Mouse (Mus musculus) CD4-positive helper T cell, adult 2 months (primary cell): ENCODE data around the gene S1pr5.
"Not testable (repeated sequence)": the region's sequence is repeated elsewhere in the genome, so short reads cannot be mapped to it uniquely, and the experiment has no call there.

Experiments
- DNase-seq: peaks from one replicate; pipeline ENCODE4 v3.0.0-alpha.2; 2012; ENCODE audit warnings: low read depth, missing footprints, low spot score

Gene S1pr5

DNA sequence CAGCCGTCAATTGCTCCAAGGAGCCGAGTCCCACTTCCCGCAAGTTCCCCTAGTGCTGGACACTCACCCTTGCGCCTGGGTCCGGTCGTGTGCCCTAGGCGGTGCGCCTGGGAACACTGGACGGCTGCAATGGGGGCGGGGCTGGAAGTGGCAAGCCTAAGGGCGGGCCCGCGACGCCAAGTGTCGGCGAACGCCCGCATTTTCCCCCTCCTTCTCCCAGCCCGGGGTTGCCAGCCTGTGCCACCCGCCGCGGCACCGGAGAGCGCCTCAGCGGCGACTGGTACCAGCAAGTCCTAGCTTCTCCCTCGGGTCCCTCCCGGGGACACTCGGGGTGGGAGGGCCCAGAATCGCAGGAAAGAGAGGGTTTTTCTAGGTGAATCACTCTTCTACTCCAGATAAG lies at the start of gene S1pr5:
TSS of gene S1pr5 (minus strand) at position 118 of the 400 bp plus-strand sequence.
- no peak for DNase-seq

DNA sequence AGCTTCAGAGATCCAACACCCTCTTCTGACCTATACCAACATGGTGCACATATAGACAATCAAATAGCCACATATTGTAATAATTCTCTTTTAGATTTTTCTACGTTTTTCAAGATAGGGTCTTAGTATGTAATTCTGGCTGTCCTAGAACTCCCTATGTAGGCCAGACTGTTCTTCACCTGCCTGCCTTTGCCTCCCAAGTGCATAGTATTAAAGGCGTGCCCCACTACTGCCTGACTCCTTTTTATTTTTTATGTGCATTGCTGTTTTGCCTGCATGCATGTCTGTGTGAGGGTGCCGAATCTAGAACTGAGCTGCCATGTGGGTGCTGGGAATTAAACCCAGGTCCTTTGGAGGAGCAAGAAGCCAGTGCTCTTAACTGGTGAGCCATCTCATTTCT lies 44.0 kb upstream of the S1pr5 start:
- DNase-seq = no peak

DNA sequence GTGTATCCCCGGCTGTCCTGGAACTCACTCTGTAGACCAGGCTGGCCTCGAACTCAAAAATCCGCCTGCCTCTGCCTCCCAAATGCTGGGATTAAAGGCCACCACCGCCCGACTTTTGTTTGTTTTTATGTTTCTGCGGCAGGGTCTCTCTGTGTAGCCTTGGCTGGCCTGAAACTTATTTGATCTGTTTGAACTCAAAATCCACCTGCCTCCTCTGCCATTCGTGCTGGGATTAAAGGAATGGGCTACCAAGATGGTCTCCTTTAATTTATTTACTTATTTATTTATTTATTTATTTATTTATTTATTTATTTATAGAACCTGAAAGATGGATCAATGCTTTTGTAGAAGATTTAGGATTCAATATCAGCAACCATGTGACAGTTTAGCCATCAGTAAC lies 43.6 kb upstream of the S1pr5 start:
- DNase-seq = not testable (repeated sequence)

DNA sequence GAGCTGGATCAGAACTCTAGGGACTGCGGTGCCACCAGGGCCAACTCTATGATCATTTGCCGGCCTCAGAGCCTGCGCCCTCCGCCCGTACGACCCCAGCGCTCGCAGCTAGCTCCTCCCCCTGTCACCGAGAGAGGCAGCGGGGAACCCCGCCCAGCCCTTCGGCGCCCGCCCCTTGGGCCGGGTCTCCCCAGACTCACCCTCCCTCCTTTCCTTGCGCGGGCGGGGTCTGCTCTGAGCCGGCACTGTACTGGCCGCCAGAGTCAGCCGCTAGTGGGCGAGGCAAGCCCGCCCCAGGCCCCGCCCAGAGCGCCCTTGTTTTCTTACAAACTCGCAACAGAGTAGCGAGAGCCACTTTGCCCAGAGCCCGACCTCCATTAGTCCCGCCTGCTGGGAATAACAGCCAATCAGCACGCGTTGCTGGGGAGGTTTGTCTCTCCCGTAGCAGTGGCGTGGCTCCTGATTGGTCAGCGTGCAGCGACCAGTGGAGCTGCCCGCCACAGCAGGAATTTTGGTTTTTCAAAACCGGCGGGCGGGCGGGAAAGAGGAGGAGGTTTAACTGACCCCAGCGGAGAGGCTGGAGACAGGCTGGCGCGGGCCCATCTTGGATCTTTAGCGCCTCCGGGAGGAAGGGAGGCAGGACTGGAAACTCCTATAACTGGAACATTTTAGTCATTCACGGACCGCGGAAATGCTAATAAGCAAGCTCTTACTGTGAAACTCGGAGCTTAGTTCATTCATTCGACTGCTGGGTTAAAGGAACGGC lies 43.0 kb upstream of the S1pr5 start, which contains the start of gene Cdkn2d:
TSS of gene Cdkn2d (minus strand) at position 386 of the 766 bp plus-strand sequence.
- peak; percentile 100 for DNase-seq

DNA sequence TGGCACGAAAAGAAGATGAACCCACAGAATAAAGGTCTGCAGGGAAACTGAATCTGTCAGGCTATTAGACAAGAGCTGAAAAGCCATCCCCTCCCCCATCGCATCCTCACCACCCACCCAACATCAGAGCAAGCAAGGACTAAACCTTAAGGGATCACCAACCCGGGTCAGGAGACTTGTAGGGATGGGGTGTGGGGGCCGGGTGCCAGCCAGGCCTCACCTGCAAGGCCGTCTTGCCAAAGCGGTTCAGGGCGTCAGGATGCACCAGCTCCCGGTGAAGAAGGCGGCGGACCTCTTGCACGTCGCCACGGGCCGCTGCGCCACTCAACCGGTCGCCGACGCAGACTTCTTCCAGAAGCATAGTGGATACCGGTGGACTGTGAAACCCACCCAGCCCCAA lies 42.3 kb upstream of the S1pr5 start:
- no peak for DNase-seq

DNA sequence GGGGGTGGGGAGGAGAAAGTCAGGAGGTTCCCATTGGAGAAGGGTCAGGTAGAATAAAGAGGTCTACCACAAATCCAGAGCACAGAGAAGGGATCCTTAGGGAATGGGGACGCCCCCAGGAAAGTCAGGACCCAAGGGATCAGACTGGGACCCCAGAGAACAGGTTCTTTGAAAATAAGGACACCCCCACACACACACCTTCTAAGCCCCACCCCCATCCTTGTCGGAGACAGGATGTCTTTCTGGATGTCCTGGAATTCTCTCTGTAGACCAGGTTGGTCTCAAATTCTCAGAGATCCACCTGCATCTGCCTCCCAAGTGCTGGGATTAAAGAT lies 41.1 kb upstream of the S1pr5 start:
- no peak for DNase-seq

DNA sequence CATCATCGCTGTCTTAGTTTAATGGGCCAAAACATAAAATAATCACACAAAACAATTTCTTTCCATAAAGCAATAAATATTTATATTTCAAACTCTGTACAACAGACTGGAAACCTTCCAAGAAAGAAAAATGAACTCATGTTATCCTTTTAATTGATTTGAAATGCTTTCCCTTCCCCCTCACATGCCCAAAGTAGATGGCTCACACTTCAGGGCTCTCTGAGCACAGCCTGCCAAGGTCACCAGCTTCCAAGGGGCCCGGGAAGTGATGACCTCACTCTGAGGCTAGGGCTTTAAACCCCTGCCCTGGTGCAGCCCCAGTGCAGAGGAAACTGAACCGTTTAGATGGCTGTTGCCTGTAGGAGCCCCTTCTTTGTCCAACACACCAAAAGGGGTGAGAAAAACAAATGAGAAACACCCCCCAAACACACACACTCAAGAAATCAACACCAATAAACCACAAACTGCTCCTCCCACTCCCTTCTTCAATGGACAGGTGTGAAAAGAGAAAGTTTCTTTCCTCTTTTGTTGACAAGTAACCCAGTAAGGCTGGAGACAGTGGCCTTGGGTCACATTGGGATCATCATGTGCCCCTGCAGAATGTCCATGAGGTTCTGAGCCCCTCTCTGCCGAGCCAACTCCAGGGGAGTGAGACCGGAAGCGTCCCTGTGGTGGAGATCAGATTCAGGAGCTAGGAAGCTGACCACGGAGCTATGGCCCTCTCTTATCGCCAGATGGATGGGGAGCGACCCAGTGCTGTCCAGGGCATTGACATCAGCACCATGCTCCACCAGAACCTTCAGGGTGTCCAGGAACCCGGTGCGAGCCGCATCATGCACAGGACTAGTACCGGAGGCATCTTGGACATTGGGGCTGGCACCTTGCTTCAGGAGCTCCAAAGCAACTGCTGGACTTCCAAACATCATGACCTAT lies 40.4 kb upstream of the S1pr5 start:
- DNase-seq = peak; percentile 80

DNA sequence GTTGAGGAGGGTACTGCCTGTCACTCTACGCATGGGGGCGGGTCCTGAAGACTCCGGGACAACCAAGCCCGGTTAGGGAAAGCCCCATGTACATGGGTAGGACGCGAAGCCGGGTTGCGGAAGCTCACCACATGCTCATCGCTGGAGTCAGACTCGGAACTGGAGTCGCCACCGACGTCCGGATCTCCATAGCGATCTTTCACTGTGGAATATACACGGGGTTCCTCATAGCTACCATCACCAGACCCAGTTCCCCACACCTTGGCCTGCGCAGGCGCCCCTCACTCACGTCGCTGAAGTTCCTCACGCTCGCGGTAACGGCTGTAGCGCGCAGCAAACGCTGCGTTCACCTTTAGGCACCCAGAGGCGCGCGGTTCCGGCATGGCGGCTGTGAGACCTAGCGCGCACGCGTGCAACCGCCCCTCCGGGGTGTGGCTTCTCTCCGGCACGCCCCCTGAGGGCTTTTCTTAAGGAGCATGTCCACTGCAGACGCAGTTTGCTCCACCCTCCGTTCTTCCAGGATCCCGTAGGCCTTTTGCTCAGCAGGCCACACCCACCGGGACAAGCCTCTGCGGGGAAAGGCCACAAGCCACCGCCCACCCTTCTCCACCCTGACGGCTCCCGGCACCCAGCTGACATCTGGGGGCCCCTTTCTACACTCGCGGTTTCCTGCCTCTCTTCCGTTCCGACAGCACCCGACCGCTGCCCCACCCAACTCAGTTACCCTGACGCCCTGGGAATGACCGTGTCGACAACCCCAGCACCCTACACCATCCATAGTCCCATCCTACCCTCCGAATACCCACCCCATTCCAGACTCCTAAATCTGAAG lies 39.5 kb upstream of the S1pr5 start, which contains the start of gene Kri1:
TSS of gene Kri1 (minus strand) at position 399 of the 832 bp plus-strand sequence.
- peak; percentile 99 for DNase-seq

DNA sequence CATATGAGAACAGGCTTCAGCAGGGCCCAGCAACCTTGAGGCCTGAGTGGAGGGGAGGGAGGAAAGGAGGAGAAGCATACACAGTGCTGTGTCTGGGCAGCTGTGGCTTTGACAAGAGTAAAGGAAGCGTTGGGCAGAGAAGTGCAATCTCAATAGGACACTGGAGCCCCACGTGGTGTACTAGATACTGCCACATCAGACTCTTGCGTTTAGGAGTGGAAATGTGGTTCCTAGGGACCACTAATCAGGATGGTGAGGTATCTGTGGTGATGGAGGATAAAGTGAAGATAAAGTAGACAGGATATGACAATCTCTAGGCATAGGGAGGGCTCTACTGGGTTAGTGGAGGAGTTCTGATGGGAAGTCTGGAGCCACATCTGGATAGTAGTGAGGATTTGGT lies 38.5 kb upstream of the S1pr5 start:
- peak; percentile 76 for DNase-seq

DNA sequence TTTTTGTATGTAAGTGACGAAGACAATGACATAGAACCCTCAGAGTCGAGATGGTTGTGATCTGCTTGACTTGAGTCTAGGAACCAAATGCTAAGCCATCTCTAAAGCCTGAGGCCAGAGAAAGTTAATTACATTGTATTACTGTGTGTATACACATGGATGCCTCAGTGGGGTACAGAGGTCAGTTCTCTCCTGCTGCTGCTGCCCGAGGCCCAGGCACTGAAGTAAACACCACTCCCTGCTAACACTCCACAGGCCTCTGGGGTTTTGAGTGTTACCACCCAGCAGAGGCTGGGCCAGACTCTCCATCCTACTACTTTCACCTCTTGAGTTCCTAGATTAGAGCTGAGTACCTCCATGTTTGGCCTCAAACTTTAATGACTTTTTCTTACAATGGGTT lies 35.8 kb upstream of the S1pr5 start:
- no peak for DNase-seq

DNA sequence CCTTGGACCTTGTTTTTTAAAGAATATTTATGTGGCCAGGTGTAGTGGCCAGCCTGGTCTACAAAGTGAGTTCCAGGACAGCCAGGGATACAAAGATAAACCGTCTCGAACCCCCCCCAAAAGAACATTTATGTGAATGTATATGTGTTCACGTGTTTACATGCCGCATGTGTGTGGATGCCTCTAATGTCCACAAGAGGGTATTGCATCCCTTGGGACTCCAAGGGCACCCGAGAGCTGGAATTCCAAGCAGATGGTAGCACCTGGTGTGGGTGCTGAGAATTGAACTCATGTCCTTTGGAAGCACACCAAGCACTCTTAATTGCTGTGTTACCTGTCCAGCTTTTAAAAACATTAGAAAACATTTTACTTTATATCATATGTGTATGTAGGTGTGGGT lies 35.3 kb upstream of the S1pr5 start:
- DNase-seq = no peak

DNA sequence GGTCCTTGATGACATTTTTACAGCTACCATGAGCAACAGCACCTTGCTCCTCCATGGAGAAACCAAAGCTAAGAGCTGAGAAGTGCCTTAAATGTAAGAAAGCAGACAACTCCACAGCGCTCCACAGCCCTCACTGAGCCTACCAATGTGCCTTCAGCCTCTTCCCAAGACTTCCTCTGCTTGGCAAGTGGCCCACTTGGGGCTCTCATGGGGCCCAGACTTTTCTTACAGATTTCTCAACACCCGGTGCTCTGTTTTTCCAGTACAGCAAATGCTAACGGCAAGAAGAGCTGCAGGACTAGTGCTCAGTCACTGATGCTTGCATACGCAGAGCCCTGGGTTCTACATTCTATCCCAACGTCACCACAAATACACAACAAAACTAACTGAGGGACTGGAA lies 29.5 kb upstream of the S1pr5 start:
- no peak for DNase-seq

DNA sequence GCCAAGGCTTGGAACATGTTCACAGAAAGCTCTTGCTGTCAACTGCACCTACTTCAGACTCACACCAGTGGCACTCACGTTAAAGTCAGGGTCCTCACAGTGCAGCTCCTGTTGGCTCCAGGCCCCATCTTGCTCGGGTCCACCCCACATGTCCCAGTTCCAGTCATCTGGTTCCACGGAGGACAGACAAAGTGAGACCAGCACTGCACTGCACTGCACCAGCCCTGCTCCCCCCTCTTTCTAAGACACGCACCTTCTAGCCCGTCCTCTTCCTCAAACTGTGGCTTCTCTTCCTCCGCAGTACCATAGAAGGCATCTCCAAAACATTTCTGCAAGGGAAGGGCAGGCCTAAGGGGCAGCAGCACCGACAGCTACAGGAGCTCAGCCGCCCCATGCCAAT lies 28.1 kb upstream of the S1pr5 start:
- DNase-seq = no peak

DNA sequence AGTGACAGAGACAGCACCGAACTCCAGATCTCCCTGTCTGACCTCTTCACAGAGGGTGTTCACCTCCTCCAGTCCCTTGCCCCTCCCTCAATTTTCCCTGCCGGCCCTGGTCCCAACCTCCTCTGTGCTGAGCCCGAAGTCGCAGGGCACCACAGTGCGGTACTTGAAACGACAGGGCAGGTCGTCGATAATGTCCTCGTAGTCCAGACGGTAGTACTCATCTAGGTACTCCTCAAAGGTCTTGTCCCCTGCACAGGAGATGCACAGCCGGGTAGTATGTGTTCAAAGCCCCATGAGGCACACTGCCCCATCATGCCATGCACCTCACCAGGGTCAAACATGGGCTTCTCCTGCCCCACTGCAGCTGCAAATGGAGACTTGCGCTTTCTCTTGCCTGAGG lies 27.5 kb upstream of the S1pr5 start:
- no peak for DNase-seq

DNA sequence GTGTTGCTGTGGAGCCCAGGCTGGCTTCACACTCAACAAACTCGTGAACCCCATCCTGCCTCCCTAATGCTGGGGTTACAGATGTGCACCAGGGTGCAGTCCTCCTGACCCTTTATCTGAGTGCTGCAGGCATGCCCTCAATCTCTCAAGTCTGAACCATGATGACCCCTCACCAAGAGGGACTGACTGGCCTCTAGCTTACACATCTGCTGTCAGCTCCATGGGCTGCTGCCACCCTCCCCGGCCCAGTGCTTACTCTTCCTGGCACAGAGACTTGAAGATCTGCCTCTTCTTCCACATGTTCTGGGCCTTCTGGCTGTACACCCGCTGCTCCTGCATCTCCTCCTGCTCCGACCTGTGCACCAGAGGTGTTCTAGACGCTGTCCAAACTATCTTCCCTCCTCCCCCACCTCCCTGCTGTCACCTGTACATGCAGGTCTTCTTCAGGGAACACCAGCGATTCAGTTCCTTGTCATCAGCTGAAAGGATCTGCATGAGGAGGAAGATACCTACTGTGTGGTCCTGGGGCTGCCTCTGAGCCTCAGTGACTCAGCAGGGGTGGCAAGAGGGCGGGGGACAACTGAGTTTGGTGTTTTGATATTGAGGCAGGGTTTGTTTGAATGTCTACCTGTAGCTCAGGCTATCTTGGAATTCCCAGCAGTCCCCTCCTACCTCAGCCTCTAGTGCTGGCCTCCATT lies 26.9 kb upstream of the S1pr5 start:
- no peak for DNase-seq

DNA sequence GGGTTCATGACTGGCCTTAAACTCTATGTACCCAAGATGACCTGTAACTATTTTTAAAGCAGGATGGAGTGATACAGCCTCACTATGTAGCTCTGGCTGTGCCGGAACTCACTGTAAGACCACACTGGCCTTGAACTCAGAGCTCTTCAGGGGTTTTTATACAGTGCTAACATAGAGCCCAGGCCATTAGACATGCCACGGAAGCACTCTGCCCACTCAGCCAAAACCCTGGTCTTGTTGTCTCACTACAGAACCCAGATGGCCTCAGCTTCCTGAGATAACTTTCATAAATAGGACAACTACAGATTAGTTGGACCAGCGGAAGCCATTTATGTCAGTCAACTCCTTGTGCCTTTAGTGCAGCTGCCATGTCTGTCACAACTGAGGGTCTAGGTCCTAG lies 26.1 kb upstream of the S1pr5 start:
- no peak for DNase-seq

DNA sequence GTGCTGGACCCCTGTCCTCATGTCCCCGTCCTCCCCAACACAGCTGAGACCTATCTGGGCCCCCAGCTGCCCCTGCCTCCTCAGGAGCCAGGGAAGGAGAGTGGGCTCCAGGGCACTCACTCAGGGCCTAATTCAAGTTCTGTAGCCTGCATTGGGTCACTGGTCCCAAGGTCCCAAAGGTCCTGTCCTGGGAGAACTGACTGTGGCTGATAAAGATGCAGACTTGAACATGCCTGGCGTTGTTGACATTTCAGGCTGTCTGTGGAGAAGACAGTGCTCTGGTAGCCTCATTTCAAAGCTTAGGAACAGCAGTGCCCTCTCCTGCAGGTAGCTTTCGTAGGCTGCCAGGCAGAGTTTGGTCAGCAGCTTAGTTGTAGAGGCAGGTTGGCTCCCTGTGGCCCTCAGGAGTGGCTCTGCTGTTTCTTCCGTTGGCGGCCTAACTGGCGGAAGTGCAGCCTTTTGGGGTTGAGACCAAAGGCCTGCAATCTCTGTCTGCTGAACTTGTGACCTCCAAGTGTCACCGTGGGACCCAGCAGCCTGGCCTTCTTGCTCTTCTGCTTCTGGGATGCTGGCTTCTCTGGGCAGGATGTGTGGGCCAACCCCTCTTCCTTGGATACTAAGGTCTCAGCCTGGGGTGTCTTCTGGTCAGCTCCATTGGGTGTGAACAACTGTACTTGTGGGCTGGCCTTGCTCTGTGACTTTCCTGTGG lies 25.4 kb upstream of the S1pr5 start:
- DNase-seq = no peak

DNA sequence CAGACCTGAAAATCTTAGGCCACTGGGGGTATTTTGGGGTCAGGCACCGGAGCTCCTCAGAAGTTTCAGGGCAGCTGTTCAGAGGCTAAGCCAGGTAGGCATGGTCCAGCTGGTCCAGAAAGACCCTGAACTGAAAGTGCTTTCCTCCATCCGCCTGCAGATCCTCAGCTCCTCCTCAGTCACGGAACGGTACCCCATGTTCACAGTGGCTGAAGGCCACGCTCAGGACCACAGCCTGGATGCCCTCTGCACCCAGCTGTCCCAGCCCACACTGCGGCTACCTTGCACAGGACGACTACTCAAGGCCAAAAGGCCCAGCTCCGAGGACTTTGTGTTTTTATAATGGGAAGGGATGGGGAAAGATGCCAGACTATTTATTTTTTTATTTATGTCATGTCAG lies 24.9 kb upstream of the S1pr5 start:
- DNase-seq = no peak

DNA sequence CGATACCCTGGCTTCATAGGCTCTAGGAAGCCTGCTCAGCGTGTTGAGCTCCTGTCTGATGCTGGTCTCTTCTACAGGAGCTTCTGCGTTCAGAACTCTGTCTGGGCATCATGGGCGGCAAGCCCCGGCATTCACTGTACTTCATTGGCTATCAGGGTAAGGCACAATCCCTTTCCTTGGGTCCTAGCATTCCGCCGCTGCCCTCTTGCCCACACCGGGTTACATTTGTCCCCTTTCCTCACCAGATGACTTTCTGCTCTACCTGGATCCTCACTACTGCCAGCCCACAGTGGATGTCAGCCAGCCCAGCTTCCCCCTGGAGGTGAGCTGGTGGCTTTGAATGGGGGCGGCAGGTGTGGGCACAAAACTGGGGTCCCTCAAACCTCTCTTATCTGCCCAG lies 24.1 kb upstream of the S1pr5 start:
- DNase-seq = no peak

DNA sequence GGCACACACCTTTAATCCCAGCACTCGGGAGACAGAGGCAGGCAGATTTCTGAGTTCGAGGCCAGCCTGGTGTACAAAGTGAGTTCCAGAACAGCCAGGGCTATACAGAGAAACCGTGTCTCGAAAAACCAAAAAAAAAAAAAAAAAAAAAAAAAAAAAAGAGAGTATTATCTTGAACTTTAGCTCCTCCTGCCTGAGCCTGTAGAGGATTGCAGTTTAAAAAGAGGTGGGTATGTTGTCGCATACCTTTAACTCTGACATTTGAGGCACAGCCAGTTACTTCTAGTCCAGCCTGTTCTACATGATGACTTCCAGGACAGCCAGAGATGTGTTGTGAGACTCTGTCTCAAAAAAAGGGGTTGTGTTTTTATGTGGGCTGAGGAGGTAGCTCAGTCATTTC lies 21.3 kb upstream of the S1pr5 start:
- not testable (repeated sequence) for DNase-seq

DNA sequence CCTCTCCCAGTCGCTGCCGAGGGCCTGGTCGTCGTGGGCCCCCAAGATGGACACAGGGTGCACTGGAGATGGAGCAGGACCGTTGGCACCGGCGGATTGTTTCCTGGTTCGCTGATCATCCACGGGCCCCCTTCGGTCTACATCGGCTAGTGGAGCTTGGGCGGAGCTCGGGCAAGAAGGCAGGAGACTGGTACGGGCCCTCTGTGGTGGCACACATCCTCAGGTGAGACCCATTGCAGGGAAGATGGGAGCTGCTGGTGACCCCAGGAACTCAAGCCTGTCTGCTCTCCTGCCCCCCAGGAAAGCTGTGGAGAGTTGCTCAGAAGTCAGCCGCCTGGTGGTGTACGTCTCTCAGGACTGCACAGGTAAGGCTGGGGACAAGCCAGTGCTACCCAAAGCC lies 20.1 kb upstream of the S1pr5 start:
- no peak for DNase-seq
